Mouse (Mus musculus) forebrain, embryonic 14.5 days (tissue): ENCODE measurements around the gene Zfp781. TPM values are rescaled to one million over a fixed set of nuclear protein-coding genes. Genes with fewer than 3 reads are reported as not detected.
"Not testable (repeated sequence)": the region's sequence is repeated elsewhere in the genome, so short reads cannot be mapped to it uniquely, and the experiment has no call there.

Experiments
- ATAC-seq: fragments of 200-750 bp; cut with Nextera tagmentation; 2 replicates; pipeline ENCODE4 v1.8.0; 2017; ENCODE audit warnings: mild to moderate bottlenecking, moderate library complexity
- DNase-seq: peaks from one replicate; pipeline ENCODE4 v3.0.0-alpha.2; 2015; ENCODE audit warnings: low spot score
- H3K27ac ChIP-seq: fragments of 300-500 bp; sonication (generic); 2 replicates; pipeline ENCODE4 v1.5.1; 2014; ENCODE audit warnings: low read depth, mild to moderate bottlenecking, control low read depth, low read length, moderate library complexity
- H3K27me3 ChIP-seq: fragments of 300-500 bp; sonication (generic); replicated peaks from 2 replicates; pipeline ENCODE4 v1.6.1; 2014; ENCODE audit warnings: low read length, control low read depth, mixed read lengths; ENCODE audit not compliant: control insufficient read depth, insufficient read depth
- H3K36me3 ChIP-seq: fragments of 300-500 bp; sonication (generic); 2 replicates; pipeline ENCODE4 v1.6.1; 2014; ENCODE audit warnings: low read length, control low read depth; ENCODE audit not compliant: control insufficient read depth, insufficient read depth
- H3K4me1 ChIP-seq: fragments of 300-500 bp; sonication (generic); 2 replicates; pipeline ENCODE4 v1.6.1; 2014; ENCODE audit warnings: antibody characterized with exemption, low read length, control low read depth; ENCODE audit not compliant: control insufficient read depth, insufficient read depth
- H3K4me2 ChIP-seq: fragments of 300-500 bp; sonication (generic); 2 replicates; pipeline ENCODE4 v1.6.1; 2014; ENCODE audit warnings: mild to moderate bottlenecking, control low read depth, low read length
- H3K4me3 ChIP-seq: fragments of 300-500 bp; sonication (generic); 2 replicates; pipeline ENCODE4 v1.5.1; 2014; ENCODE audit warnings: low read depth, low read length, control low read depth
- H3K9ac ChIP-seq: fragments of 300-500 bp; sonication (generic); 2 replicates; pipeline ENCODE4 v1.6.1; 2014; ENCODE audit warnings: mild to moderate bottlenecking, low read length, control low read depth, moderate library complexity
- H3K9me3 ChIP-seq: fragments of 300-500 bp; sonication (generic); replicated peaks from 2 replicates; pipeline ENCODE4 v1.6.1; 2016; ENCODE audit warnings: low read length, control low read depth, mixed read lengths; ENCODE audit not compliant: control insufficient read depth
- WGBS: fragments of 180-500 bp; shearing (Covaris S2); extraction: QIAGEN DNeasy Blood & Tissue Kit; methylation state at CpG from one replicate; pipeline ENCODE4 v1.1.7; 2014; 5-methylcytosine and 5-hydroxymethylcytosine counted together
- polyA plus RNA-seq: library from polyadenylated mRNA; unstranded; fragments of >200 nt; fragmentation: Nextera tagmentation; extraction: Ambion mirVana; gene quantifications from 2 replicates; pipeline ENCODE4 v1.2.1, GENCODE M21; 2014

The Zfp781 gene
- 10.4 and 10.9 TPM in 2 replicates for polyA plus RNA-seq

DNA sequence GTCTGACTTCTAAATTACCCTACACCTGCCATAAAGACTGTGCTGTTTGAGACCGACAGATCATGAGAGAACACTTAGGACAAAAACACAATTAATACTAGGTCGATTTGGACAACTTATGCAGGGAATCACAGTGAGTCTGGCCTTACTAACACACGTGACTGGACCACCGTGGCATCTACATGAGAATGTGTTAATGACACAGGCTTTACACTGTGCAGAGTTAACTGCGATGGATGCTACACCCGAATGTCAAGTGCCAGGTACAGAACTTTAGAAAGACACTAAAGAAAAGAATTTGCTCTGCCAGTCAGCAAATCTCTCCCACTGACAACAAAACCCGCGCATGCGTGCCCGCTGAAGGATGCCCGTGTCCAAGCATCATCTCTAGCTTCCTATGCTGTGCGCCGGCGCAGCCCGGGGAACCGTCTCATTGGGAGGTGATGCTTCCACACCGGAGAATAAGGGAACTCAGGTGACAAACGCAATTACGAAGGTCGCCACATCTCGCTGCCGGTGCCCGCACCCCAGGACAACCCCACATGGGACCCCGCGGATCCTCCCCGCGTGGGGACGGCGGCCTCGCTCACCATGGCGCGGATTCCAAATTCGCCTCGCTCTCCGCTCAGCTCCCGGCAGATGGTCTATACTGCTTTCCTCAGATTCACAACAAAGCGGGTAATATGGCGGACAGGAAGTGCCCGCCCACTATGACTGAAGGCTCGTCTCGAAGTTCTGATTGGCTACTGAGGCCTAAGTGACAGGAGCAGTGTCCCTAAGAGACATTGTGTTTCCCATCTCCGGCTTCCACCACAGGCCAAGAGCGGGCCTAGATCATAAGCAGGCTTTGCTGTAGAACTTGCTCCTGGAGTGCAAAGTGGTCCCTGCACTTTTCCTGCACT, at the start of gene Zfp781:
Gene Zfp781 (minus strand): TSS at position 639 of the 902 bp plus-strand sequence.
- not testable (repeated sequence) for H3K36me3 ChIP-seq, H3K4me3 ChIP-seq, H3K27me3 ChIP-seq, H3K4me2 ChIP-seq, H3K9ac ChIP-seq, H3K4me1 ChIP-seq, H3K27ac ChIP-seq, DNase-seq, H3K9me3 ChIP-seq
- no CpG with 5 or more reads among the region's 43 CpGs for WGBS
- ATAC-seq = peak; percentile 99

DNA sequence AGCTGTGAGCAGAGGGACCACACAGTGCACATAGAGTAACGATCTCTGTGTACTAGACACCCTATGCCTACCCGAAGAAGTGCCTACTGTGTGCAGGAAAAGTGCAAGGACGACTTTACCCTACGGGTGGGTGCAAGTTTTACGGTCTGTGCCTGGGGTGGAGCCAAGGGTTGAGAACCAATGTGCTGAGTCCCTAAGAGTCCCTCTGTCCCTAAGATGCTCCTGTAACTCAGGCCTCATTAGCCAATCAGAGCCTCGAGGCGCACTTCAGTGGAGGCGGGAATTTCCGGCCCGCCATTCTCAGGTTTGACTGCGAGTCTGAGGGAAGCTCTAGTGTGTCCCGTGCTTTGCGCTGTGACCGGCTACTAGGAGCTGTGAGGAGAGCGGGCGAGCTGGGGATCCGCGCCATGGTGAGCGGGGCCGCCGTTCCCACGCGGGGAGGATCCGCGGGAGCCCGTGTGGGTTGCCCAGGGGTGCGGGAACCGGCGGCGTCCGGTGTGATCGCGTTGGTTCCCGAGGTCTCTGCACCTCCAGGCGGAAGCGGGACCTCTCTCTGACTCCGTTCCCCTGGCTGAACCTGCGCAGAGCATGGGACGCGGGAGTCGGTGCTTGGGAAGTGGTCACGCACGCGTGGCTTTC, 48.2 kb upstream of the Zfp781 start:
- not testable (repeated sequence) for DNase-seq, ATAC-seq, H3K27me3 ChIP-seq, H3K9me3 ChIP-seq, H3K36me3 ChIP-seq, H3K27ac ChIP-seq, H3K4me1 ChIP-seq, H3K4me3 ChIP-seq, H3K9ac ChIP-seq, H3K4me2 ChIP-seq
- no CpG with 5 or more reads among the region's 44 CpGs for WGBS

DNA sequence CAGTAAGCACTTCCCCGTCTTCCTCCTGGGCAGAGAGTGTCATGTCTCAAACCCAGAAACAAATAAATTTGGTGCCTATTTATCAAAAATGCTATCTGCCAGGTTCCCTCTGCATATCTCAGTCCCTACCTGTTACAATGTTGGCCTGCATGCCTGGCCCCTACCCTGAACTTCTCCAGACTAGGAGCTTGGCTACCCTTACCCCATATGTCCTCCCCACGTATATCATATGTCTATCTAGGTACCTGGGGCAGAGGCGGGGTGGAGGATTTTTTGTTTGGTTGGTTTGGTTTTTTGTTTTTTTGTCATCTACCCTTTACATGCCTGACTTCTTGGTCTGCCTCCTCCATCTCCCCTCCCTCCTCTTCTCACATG, 451 bp upstream of the Zfp781 start:
- H3K36me3 ChIP-seq, H3K27ac ChIP-seq, H3K27me3 ChIP-seq, H3K4me2 ChIP-seq, H3K9me3 ChIP-seq, H3K4me3 ChIP-seq, DNase-seq, H3K9ac ChIP-seq, H3K4me1 ChIP-seq: not testable (repeated sequence)
- no CpG with 5 or more reads among the region's 3 CpGs for WGBS
- ATAC-seq = peak; percentile 49; the same call in 1 of the 2 replicates

DNA sequence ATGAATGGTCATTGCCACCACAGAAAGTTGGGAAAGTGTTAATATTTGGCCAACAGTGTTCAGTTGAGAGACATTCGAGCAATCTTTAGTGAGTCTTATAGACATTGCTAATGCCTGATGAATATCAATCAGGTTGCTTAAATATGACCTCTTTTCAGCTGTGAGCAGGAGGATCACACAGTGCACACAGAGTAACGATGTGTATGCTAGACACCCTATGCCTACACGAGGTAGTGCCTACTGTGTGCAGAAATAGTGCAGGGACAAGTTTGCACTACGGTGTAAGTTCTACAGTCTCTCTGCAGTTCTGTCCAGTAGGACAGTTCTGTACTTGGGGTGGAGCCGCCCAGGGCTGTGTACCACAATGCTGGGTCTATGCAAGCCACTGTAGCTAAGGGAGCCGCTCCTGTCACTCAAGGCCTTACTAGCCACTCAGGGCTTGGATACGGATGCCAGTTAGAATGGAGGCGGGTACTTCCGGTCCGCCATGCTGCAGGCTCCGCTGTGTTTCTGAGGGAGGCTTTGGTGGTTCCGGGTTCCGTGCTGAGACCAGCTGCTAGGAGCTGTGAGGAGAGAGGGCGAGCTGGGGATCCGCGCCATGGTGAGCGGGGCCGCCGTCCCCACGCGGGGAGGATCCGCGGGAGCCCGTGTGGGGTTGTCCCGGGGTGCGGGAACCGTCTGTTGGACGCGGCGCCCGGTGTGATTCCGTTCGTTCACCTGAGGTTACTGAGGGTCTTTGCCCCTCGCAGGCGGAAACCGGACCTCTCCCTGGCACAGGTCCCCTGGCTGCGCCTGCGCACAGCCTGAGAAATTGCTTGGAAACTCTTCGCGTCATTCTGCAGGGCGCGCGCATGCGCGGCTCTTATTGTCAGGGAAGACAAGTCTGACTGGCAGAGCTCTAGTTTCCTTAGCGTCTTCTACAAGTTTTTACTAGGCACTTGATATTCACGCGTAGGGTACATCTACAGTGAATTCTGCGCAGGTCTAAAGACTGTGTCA, 66.6 kb downstream of the Zfp781 start, which contains the start of gene Gm32687:
Gene Gm32687 (plus strand): TSS at position 526 of the 999 bp plus-strand sequence.
- H3K36me3 ChIP-seq, H3K27me3 ChIP-seq, H3K9ac ChIP-seq, DNase-seq, H3K9me3 ChIP-seq, H3K4me2 ChIP-seq, H3K4me1 ChIP-seq, H3K4me3 ChIP-seq, H3K27ac ChIP-seq: not testable (repeated sequence)
- 33% methylated on average over 3 of the region's 49 CpGs for WGBS
- ATAC-seq = peak; percentile 100

Other genes starting within 250 kb of the Zfp781 start
- gene Zfp433, start 225.7 kb downstream of the Zfp781 start, polyA plus RNA-seq = 20.4 and 22.1 TPM in 2 replicates
- gene Gm3055, start 159.3 kb downstream of the Zfp781 start, polyA plus RNA-seq = 20.4 and 26.3 TPM in 2 replicates
- 3.1 and 4.8 TPM in 2 replicates for gene Gm4767, start 118.3 kb downstream of the Zfp781 start, polyA plus RNA-seq
- gene Gm32687, start 66.5 kb downstream of the Zfp781 start, polyA plus RNA-seq = 12.8 and 15.7 TPM in 2 replicates
- 14.5 and 16.2 TPM in 2 replicates for gene Zfp873, start 117.6 kb upstream of the Zfp781 start, polyA plus RNA-seq
- 10.3 and 10.7 TPM in 2 replicates for gene BC024063, start 152.9 kb upstream of the Zfp781 start, polyA plus RNA-seq
- 8.6 and 9.9 TPM in 2 replicates for gene AU041133, start 197.5 kb upstream of the Zfp781 start, polyA plus RNA-seq